Mouse (Mus musculus): ENCODE results near the gene Gm10134.
"Not testable (repeated sequence)": the region's sequence is repeated elsewhere in the genome, so short reads cannot be mapped to it uniquely, and the experiment has no call there.

The Gm10134 gene

GRCm38 (mm10) chr2:28505795-28506194 lies at the start of gene Gm10134:
Gene Gm10134, plus strand, starts transcription at chr2:28506095.
- DNase-seq (ENCODE audit: extremely low spot score), result no peak

DNA sequence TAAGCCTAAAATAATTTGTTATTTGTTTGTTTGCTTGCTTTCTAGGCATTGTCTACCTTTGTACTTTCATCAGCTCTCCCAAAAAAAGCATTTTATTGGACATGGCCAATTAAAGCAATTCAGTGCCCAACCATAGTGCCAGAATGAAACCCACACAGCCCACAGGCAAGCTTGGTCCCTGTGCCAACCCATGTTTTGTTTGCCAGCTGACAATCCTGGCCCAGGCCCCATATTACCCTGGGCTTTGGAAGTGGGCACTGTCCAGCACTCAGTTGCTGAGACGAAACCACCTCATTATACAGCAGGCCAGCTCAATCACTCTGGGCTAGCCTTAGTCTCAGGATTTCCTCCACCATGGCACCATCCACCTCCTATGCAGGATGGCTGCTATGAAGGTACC lies 49.3 kb upstream of the Gm10134 start:
- no peak for DNase-seq (ENCODE audit: extremely low spot score)

DNA sequence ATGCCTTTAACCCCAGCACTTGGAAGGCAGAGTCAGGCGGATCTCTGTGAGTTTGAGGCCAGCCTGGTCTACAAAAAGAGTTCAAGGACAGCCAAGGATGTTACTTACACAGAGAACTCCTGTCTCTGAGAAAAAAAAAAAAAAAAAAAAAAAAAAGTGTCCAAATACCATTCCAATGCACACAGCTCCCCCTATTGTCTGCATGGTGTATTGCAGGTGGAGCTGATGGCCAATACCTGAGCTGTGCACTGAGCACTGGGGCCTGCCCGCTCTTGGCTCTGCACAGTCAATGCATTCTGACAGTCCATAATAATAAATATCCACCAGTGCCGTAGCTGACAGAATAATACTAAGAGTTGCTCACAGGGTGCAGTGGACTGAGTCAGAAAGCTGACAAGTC lies 42.0 kb upstream of the Gm10134 start:
- DNase-seq (ENCODE audit: extremely low spot score), result peak; percentile 65

DNA sequence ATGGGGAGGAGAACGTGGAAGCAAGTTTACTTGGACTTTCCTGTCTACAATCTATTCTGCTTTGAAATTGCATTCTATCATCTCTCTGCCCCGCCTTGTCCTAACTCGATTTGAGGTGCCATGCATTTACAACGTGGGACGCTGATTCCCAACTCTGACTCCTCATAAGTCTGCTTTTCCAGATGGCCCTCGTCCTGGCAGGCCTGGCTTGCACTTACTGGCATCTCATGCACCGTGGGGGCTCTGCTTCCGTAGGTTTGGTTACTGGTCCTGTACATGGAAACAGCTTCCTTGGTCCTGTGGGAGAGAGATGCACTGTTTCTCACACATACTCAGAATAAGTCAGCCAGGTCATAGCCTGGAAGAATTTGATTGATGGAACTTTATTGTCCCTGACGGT lies 41.0 kb upstream of the Gm10134 start:
- DNase-seq (ENCODE audit: extremely low spot score), result no peak

DNA sequence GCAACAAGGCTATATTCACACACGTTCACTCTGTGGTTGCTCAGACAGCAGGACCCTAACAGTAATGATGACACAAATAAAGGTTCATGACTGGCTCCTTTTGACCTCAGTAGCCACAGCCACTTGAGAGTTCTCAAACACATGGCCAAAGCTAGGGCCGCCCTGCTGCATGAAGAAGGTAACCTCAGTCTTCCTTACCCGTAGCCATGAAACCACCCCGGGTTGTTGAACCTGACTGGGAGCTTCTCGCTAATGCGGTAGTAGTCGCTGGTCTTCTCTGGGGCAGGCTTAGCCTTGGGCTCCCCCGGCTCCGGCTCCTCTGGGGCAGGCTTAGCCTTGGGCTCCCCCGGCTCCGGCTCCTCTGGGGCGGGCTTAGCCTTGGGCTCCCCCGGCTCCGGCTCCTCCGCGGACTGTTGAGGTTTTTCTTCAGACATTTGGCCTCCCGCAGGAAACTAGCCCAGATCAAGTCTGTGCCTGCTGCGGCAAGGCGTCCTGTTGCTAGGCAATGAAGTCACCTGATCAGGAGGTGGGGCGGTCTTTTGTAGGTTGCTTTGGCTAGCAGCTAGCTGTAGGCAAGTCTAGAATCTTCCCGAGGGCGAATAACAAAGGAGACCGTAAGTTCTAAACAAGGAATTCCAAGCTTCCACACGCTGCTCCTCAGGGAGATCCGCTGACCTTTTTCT lies 39.9 kb upstream of the Gm10134 start, which contains the start of gene 1700007K13Rik:
Gene 1700007K13Rik, minus strand, starts transcription at position 497 of the 683 bp plus-strand sequence.
- DNase-seq (ENCODE audit: extremely low spot score), result peak; percentile 74

DNA sequence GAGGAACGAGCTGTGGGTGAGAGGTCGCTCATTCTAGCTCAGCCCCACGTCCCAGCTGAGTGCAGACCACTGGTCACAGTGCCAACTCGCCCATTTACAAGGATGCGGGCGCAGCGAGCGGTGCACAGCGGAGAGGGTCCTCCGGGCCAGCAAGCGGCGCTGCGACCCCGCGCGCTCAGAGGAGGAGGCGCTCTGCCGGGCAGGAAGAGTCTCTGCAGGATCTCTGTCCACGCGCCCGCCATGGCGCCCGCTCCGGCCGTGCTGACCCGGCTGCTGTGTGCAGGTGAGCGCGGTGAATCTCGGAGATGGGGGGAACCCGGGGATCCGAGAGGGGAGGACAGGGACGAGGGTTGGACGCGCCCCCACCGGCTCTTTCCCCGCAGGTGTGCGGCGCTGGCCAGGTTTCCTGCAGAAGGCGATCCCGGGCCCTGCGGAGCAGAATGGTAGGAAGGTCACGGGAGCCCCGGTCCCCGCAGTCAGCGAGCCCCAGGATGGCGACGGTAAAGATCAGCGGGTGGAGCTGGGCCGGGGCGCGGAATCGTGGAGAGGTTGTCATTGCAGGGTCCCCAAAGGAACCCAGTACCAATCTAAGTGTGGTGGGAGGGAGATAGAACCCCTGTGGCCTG lies 37.9 kb upstream of the Gm10134 start, which contains the start of gene Mrps2:
Gene Mrps2, plus strand, starts transcription at position 207 of the 626 bp plus-strand sequence.
- peak; percentile 92 for DNase-seq (ENCODE audit: extremely low spot score)

- DNase-seq (ENCODE audit: extremely low spot score), result no peak
Measured at GRCm38 (mm10) chr2:28468486-28469225, 37.2 kb upstream of the Gm10134 start.

GRCm38 (mm10) chr2:28469461-28469860 lies 36.4 kb upstream of the Gm10134 start:
- no peak for DNase-seq (ENCODE audit: extremely low spot score)

GRCm38 (mm10) chr2:28470591-28470990 lies 35.3 kb upstream of the Gm10134 start:
- no peak for DNase-seq (ENCODE audit: extremely low spot score)

DNA sequence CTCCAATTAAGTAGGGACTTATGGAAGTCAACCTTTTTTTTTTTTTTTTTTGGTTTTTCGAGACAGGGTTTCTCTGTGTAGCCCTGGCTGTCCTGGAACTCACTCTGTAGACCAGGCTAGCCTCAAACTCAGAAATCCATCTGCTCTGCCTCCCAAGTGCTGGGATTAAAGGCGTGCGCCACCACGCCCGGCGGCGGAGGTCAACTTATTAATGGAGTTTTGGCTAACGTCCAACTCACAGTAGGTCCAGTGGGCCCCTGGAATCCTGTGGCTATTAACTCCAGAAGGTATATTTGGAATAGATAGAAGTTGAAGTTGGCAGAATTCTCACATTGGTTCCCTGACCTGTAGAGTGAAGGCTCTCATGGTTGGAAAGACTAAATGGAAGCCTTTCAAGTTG lies 33.9 kb upstream of the Gm10134 start:
- DNase-seq (ENCODE audit: extremely low spot score), result not testable (repeated sequence)

DNA sequence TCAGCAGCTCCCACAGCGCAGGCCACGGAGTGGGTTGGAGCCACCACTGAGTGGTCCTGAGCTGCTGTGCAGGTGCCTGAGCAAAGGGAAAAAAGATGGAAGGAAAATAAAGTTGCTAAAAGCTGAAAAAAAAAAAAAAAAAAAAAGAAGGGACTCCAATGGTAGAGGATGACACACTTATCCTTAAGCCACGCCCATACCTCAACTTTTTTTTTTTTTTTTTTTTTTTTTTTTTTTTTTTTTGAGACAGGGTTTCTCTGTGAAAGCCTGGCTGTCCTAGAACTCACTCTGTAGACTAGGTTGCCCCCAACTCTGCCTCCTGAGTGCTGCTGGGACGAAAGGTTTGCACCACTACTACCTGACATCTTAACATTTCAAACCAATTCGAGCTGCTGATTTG lies 27.9 kb upstream of the Gm10134 start:
- not testable (repeated sequence) for DNase-seq (ENCODE audit: extremely low spot score)

DNA sequence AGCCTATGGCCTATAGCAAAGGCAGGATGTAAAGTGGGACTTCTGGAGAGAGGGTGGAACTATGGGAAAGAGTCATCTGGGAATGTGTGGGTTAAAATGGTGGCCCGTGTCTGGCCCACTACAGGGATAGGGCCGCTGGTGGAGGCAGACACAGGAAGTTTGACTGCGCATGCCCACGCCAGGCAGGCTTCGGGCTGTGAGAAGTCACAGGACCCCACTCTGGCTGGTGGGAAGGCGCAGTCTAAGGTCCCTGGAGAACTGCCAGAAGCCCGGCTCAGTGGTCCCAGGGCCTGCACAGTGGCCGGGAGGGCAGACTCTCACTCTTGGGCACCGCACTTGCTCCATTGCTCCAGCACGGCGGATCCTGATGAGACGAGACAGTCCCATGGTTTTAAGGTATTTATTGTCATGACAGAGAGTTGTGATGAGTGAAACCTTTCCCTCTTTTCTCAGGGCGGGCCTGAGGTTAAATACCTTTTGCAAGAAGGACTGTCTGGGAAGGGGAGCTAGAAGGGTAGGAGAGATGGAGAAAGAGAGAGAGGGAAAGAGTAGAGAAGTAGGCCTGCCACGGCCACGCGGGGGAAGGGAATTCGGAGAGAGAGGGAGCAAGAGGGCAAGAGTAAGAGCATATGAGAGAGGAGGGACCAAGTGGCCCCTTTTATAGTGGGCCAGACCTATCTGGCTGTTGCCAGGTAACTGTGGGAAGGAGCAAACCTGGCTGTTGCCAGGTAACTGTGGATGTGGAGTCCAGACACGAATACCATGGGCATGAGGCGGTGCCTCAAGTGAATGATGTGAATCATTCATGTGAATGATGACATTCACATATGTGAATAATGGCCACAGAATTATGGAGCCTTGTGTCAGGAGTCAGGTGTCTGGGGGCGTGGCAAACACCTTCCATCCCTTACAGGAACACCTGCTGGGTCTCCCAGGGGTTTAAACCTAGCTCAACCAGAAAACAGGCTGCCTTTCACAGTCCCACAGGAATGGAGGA lies 26.4 kb upstream of the Gm10134 start:
- no peak for DNase-seq (ENCODE audit: extremely low spot score)

DNA sequence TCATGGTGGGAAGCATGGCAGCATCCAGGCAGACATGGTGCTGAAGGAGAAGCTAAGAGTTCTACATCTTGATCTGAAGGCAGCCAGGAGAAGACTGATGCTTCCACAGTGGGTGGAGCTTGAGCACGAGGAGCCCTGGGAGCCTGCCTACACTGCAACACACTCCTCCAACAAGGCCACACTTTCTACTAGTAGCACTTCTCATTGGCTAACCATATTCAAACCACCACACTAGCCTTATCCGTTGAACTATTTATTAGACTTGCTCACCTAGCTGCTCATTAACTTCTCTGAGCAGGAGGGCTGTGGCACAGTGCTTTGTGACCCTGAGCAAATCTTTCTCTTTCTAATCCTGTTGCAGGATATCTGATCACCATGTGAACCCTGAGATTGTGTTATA lies 22.0 kb upstream of the Gm10134 start:
- no peak for DNase-seq (ENCODE audit: extremely low spot score)

- no peak for DNase-seq (ENCODE audit: extremely low spot score)
Measured at GRCm38 (mm10) chr2:28494521-28494920, 11.4 kb upstream of the Gm10134 start.

- no peak for DNase-seq (ENCODE audit: extremely low spot score)
Measured at GRCm38 (mm10) chr2:28495207-28495756, 10.6 kb upstream of the Gm10134 start.

DNA sequence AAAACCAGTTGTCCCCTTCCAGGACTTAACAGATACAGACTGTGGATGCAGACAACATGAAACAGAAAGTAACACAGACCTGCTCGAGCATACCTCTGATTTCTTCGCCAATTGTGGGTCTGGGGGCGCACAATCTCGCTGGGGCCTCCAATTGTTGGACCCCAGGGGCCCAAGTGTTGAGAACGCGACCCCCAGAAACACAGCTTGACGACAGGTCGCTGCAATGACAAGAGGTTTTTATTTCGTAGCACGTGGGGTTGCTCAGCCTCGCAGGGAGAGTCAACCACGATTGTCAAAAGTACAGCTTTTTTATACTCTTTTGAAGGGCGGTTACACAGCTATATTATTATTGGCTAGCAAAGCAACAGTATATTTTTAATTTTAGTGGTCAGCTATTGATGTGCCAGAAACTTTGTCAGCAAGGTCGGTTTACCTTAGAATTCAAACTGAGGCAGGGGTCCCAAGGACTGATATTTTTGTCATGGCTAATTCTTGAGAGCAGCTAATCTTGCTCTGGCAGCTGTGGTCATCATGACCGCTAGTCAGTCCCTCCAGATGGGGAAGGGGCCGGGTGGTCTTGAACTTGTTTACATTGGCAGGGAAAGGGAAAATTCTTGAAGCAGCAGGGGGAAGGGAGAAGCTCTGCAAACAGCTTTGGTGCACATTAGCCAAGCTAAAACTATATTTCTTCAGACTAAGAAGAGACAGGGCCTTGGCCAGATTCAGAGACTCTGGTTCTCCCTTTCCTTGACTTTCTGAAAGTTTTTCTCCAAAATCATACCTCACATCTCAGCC lies 9.9 kb upstream of the Gm10134 start:
- no peak for DNase-seq (ENCODE audit: extremely low spot score)

DNA sequence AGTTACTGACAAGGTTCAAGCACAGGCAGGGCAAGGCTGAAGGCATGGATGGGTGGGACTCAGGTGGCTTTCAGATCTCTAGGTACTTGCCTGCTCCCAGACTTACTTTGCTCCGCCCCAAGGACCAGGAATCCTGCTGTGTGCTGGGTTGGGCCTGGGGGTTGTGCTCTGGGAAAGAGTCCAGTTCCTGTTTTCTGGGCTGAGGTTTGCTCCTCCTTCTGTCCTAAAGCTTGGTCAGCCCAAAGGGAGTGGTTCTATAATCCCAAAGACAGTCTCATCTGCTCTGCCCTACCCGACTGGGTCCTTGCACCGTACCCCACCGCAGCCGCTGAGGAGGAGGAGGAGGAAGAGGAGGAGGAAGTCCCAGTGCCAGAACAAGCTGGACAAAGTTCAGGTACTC lies 9.2 kb upstream of the Gm10134 start, which contains the start of gene Gbgt1:
Gene Gbgt1, plus strand, starts transcription at position 221 of the 400 bp plus-strand sequence.
- no peak for DNase-seq (ENCODE audit: extremely low spot score)

- DNase-seq (ENCODE audit: extremely low spot score), result no peak
Measured at GRCm38 (mm10) chr2:28497561-28497960, 8.3 kb upstream of the Gm10134 start.

DNA sequence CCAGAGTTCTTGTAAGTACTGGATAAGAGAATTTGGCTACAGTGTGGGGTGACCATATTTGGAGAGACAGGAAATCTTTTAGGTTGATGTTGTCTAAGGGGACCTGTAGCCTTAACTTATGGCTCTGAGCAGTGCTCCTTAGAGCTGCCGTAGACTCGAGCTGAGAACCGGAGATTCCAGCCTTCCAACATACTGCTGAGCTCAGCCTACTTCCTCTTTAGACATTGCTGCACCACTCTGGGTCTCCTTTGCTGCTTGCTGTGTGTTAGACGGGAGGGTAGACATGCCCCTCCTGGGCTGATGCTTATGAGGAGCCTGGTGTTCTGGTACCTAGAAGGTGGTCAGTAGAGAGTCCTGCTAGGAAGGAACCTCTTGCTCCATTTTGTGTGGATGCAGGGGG lies 7.5 kb upstream of the Gm10134 start:
- no peak for DNase-seq (ENCODE audit: extremely low spot score)

- no peak for DNase-seq (ENCODE audit: extremely low spot score)
Measured at GRCm38 (mm10) chr2:28502987-28503386, 2.9 kb upstream of the Gm10134 start.
